Mouse (Mus musculus): Measurements from ENCODE around the gene Ppp5c. TPM values are rescaled to one million over a fixed set of nuclear protein-coding genes. Genes with fewer than 3 reads are reported as not detected.

The Ppp5c gene
- polyA plus RNA-seq, 3 experiments from 2014 or later, result 55.1 to 67.1 (median 62.0) TPM

- ATAC-seq, result peak; percentile 79
Measured at GRCm38 (mm10) chr7:17050933-17051594, 23.3 kb upstream of the Ppp5c start.

- ATAC-seq, result no peak
Measured at GRCm38 (mm10) chr7:17050491-17050890, 22.8 kb upstream of the Ppp5c start.

GRCm38 (mm10) chr7:17048431-17049190 lies 20.9 kb upstream of the Ppp5c start:
- ATAC-seq, result no peak

- ATAC-seq, result no peak
Measured at GRCm38 (mm10) chr7:17047041-17047682, 19.4 kb upstream of the Ppp5c start.

GRCm38 (mm10) chr7:17045743-17046142 lies 18.0 kb upstream of the Ppp5c start:
- ATAC-seq, result no peak

- no peak for ATAC-seq
Measured at GRCm38 (mm10) chr7:17039373-17039772, 11.6 kb upstream of the Ppp5c start.

- ATAC-seq, result no peak
Measured at GRCm38 (mm10) chr7:17038018-17038695, 10.4 kb upstream of the Ppp5c start.

GRCm38 (mm10) chr7:17030239-17030638 lies 2.5 kb upstream of the Ppp5c start:
- ATAC-seq, result peak; percentile 46

- ATAC-seq, result no peak
Measured at GRCm38 (mm10) chr7:17028923-17029322, 1.2 kb upstream of the Ppp5c start.

GRCm38 (mm10) chr7:17026710-17027587 lies 775 bp downstream of the Ppp5c start:
- ATAC-seq, result peak; percentile 51

- ATAC-seq, result no peak
Measured at GRCm38 (mm10) chr7:17025896-17026622, 1.7 kb downstream of the Ppp5c start.

- ATAC-seq, result no peak
Measured at GRCm38 (mm10) chr7:17025505-17025894, 2.2 kb downstream of the Ppp5c start.

GRCm38 (mm10) chr7:17024814-17025504 lies 2.8 kb downstream of the Ppp5c start:
- peak; percentile 62 for ATAC-seq

- no peak for ATAC-seq
Measured at GRCm38 (mm10) chr7:17024141-17024540, 3.6 kb downstream of the Ppp5c start.

- ATAC-seq, result no peak
Measured at GRCm38 (mm10) chr7:17023701-17024100, 4.0 kb downstream of the Ppp5c start.

GRCm38 (mm10) chr7:17022176-17022575 lies 5.5 kb downstream of the Ppp5c start:
- ATAC-seq, result no peak

- ATAC-seq, result no peak
Measured at GRCm38 (mm10) chr7:17019426-17020166, 8.1 kb downstream of the Ppp5c start.

GRCm38 (mm10) chr7:17017921-17018320 lies 9.8 kb downstream of the Ppp5c start:
- no peak for ATAC-seq

- ATAC-seq, result peak; percentile 46
Measured at GRCm38 (mm10) chr7:17017036-17017435, 10.7 kb downstream of the Ppp5c start.

- ATAC-seq, result no peak
Measured at GRCm38 (mm10) chr7:17015381-17015780, 12.3 kb downstream of the Ppp5c start.
